Mouse (Mus musculus) spleen, adult 2 months (tissue): ENCODE measurements at regions not wholly inside any gene's neighbourhood (a gene's known extent, or its start where the extent isn't known, plus 50 kb on each side); places are given as distances from the start of the nearest gene placed in this dataset.

Source experiments
- DNase-seq, 2 experiments: peaks; one replicate each; pipeline versions ENCODE4 v3.0.0 to v3.0.0-alpha.2; 2012 to 2021; ENCODE audit warnings: low spot score in 2 of 2, low read depth in 1 of 2
- H3K27ac ChIP-seq: fragments of 200-500 bp; 2 replicates; pipeline ENCODE4 v1.5.1; 2012; ENCODE audit warnings: low read length, inconsistent platforms; ENCODE audit not compliant: insufficient read depth
- H3K27me3 ChIP-seq: fragments of 200-500 bp; 2 replicates; pipeline ENCODE4 v1.6.1; 2012; ENCODE audit warnings: mild to moderate bottlenecking, moderate library complexity, low read length, inconsistent platforms; ENCODE audit not compliant: control insufficient read depth, insufficient read depth
- H3K36me3 ChIP-seq: fragments of 200-500 bp; 2 replicates; pipeline ENCODE4 v1.6.1; 2012; ENCODE audit warnings: mild to moderate bottlenecking, low read length, inconsistent platforms; ENCODE audit not compliant: control insufficient read depth, insufficient read depth
- H3K4me1 ChIP-seq: fragments of 200-500 bp; 2 replicates; pipeline ENCODE4 v1.6.1; 2011; ENCODE audit warnings: inconsistent platforms; ENCODE audit not compliant: control insufficient read depth, insufficient read depth, insufficient read length
- H3K4me3 ChIP-seq: fragments of 200-500 bp; 2 replicates; pipeline ENCODE4 v1.5.1; 2011; ENCODE audit warnings: mild to moderate bottlenecking, inconsistent platforms; ENCODE audit not compliant: insufficient read depth, insufficient read length; ENCODE audit errors: extremely low read depth
- CTCF ChIP-seq: fragments of 200-500 bp; IDR thresholded peaks from 2 replicates; pipeline ENCODE4 v1.5.1; 2011; ENCODE audit warnings: mild to moderate bottlenecking, inconsistent platforms; ENCODE audit not compliant: insufficient read depth, insufficient read length, insufficient replicate concordance; ENCODE audit errors: extremely low read depth
- POLR2A ChIP-seq: fragments of 200-500 bp; IDR thresholded peaks from 2 replicates; pipeline ENCODE4 v1.6.1; 2011; ENCODE audit warnings: low read depth, low read length, inconsistent platforms
- whole genome bisulfite sequencing: fragments of 180-500 bp; shearing (Covaris S2); methylation state at CpG from one replicate; pipeline ENCODE4 v1.1.7; 2018; 5-methylcytosine and 5-hydroxymethylcytosine counted together

GRCm38 (mm10) chr16:44611525-44611924 lies 52.8 kb upstream of the Boc start:
- DNase-seq, result no peak
- TF ChIP-seq POLR2A (no peak), CTCF (no peak)
- Histone ChIP-seq H3K4me1 (no peaks in the 10 kb centered on the region), H3K4me3 (no peak overlapping the region), H3K27me3 (no peaks in the 10 kb centered on the region), H3K36me3 (no peaks in the 10 kb centered on the region), H3K27ac (no peak overlapping the region)
- 90% methylated on average over 6 of the region's 6 CpGs for WGBS

- Histone ChIP-seq H3K36me3 (no peaks in the 10 kb centered on the region), H3K27me3 (no peaks in the 10 kb centered on the region), H3K4me1 (no peaks in the 10 kb centered on the region), H3K4me3 (no peak overlapping the region), H3K27ac (no peak overlapping the region)
- TF ChIP-seq CTCF, result no peak
- no peak for TF ChIP-seq POLR2A
- no peak for DNase-seq
- 92% methylated on average over 1 of the region's 1 CpGs for WGBS
These were observed 49.9 kb upstream of the Boc start for GRCm38 (mm10) chr16:44608586-44608985.
